Mouse (Mus musculus) olfactory bulb, adult 2 months (tissue): ENCODE results near the gene Xdh.

Experiments
- CTCF ChIP-seq: fragments of 200-500 bp; IDR thresholded peaks from 2 replicates; pipeline ENCODE4 v1.5.1; 2012; ENCODE audit warnings: low read depth, mild to moderate bottlenecking, low read length, moderate library complexity; ENCODE audit not compliant: insufficient read depth
- POLR2A ChIP-seq: fragments of 200-500 bp; IDR thresholded peaks from 2 replicates; pipeline ENCODE4 v1.6.1; 2012; ENCODE audit warnings: mild to moderate bottlenecking, low read depth, low read length, moderate library complexity; ENCODE audit not compliant: insufficient read depth

- TF ChIP-seq POLR2A (no peak), CTCF (no peak)
Observed at GRCm38 (mm10) chr17:73949498-73949897, 498 bp downstream of the Xdh start.
